Mouse (Mus musculus) liver, adult 2 months (tissue): ENCODE data around the gene Nrxn2.

ENCODE experiments used
- CTCF ChIP-seq: fragments of 200-500 bp; IDR thresholded peaks from 2 replicates; pipeline ENCODE4 v1.5.1; 2011; ENCODE audit warnings: low read depth, low read length, control low read depth
- POLR2A ChIP-seq: fragments of 200-500 bp; IDR thresholded peaks from 2 replicates; pipeline ENCODE4 v1.6.1; 2011; ENCODE audit warnings: low read length, control low read depth; ENCODE audit not compliant: insufficient read depth; ENCODE audit errors: extremely low read depth

GRCm38 (mm10) chr19:6546096-6546495 is 127.6 kb downstream of the Nrxn2 start:
- no peak for TF ChIP-seq CTCF
- no peak for TF ChIP-seq POLR2A
